Mouse (Mus musculus): ENCODE results near the gene Ybx3.

DNA sequence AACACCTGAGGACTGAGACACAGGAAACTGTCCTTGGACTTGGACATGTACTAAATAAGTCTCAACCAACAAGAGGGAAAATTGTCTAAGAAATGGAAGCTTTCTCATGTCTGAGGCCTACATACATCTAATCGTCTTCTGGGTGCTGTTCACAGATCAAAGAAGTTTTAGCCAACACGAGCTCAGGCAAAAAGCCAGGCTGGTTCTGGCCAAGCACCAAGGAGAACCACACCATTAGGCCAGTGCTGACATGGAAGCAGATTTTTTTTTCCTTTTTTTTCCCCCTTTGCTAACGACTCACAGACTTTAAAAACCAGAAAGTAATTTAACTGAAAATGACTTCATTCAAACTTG, 5.3 kb downstream of the Ybx3 start:
- TF ChIP-seq CTCF (IDR thresholded peaks at IDR 0.05) = no peak
- no peak for TF ChIP-seq EP300 (IDR thresholded peaks at IDR 0.05)
